Mouse (Mus musculus) kidney, postnatal 36 days (tissue): ENCODE measurements at regions not wholly inside any gene's neighbourhood (a gene's known extent, or its start where the extent isn't known, plus 50 kb on each side); places are given as distances from the start of the nearest gene placed in this dataset.
A peak's percentile ranks its signal among the peaks of the same experiment; 100 is the strongest.
"Not testable (repeated sequence)": the region's sequence is repeated elsewhere in the genome, so short reads cannot be mapped to it uniquely, and the experiment has no call there.

Experiments
- DNase-seq, 2 experiments: peaks; one replicate each; pipeline ENCODE4 v3.0.0; 2021 to 2022; ENCODE audit warnings: mixed read lengths in 2 of 2

- DNase-seq: no peak
These were observed 89.6 kb upstream of the Mdm1 start for GRCm38 (mm10) chr10:118052042-118052441.

GRCm38 (mm10) chr10:118052477-118052876 is 89.1 kb upstream of the Mdm1 start:
- no peak for DNase-seq

GRCm38 (mm10) chr10:118053037-118053436 is 88.6 kb upstream of the Mdm1 start:
- DNase-seq: no peak

GRCm38 (mm10) chr10:118056789-118057271 is 84.8 kb upstream of the Mdm1 start:
- DNase-seq: peak in 1 of 2 experiments; percentile 38

- no peak for DNase-seq
These were observed 84.1 kb upstream of the Mdm1 start for GRCm38 (mm10) chr10:118057516-118057915.

GRCm38 (mm10) chr10:118064816-118065216 is 76.8 kb upstream of the Mdm1 start:
- no peak for DNase-seq

- not testable (repeated sequence) for DNase-seq
These were observed 65.3 kb upstream of the Mdm1 start for GRCm38 (mm10) chr10:118076341-118076740.

- DNase-seq: no peak
These were observed 59.9 kb upstream of the Mdm1 start for GRCm38 (mm10) chr10:118081636-118082166.

- DNase-seq: no peak
These were observed 58.4 kb upstream of the Mdm1 start for GRCm38 (mm10) chr10:118083035-118083720.

GRCm38 (mm10) chr10:118083721-118084075 is 57.9 kb upstream of the Mdm1 start:
- DNase-seq: no peak

DNA sequence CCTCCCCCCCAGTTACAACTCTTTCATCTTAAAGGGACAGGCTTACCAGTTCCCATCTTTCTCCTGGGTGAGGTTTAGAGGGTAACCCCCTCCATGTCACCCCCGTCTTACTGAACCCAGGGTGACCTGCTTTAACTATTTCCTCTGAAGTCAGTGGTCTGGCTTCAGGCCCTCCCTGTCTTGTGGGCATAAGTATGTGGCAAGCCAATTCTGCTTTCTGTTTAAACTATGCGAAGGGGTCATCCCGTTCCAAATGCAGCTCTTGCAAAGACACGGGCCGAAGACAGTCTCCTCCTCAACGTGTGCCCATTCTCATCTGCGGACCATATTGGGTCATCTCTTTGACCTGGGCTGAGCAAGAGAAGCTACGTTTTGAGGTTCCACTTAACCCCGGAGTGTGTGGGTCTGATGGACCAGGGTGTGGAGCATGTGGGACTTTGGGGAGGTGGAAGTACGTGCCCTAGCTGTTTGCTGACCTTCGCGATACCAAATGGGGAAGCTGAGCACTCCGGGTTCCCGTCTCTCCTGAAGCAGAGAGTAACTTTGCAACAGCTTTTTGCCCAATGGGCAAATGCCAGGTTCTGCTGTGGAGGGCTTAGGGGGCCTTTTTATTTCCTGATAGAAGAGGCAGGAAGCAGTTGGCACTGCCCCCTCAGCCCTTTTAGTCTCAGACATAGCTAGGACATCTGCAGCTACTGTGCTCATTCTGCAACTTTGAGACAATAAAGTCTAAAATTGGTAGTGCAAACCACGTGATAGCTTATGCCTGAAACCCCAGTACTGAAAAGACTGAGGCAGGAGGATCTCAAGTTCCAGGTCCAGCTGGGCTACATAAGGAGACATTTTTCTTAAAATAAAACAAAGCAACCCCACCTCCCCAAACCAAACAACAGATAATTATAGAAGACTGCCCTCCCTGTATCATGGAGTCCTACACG is 56.3 kb upstream of the Mdm1 start:
- no peak for DNase-seq

- DNase-seq: no peak
These were observed 53.9 kb upstream of the Mdm1 start for GRCm38 (mm10) chr10:118087570-118088340.

- DNase-seq: no peak
These were observed 53.1 kb upstream of the Mdm1 start for GRCm38 (mm10) chr10:118088499-118088898.

GRCm38 (mm10) chr10:118089879-118090278 is 51.7 kb upstream of the Mdm1 start:
- DNase-seq: no peak

DNA sequence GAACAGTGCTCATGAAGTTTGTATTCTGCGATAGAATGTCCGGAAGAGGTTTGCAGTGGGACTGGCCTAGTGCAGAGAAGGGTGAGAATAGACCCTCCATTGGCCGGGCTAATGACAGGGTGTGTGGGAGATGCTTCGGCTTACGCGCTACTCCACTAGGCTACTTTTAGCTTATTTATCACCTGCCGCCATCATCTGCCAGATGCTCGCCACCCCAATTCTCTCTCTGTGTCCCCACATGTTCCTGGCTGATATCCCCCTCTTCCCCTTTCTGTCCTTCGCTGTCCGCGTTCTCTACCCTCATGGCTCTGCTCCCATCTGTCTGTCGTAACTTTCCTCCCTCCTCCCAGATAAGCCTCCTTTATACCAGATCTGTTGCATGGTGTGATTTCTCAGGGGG is 50.1 kb upstream of the Mdm1 start:
- no peak for DNase-seq
